ENCODE assay signal across 27 mouse cellular contexts in the genomic region with DNA sequence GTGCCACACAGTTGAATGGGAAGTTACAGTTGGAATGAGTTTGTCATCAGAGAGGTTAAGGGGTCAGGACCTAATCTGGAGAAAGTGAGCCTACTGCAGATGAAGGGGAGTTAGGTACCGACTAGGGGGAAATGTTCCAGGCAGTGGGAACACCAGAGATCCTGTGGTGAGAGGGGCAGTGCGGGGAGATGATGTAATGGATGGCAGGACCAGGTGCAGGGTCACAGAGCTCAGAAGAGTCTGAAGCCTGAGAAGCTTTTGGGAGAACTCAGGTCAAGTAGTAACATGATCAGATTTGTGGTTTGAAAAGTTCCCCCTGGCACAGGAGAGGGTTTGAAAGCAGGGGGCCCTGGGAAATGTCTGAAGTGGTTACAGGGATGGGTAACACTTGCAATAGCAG. TPM values are rescaled to one million over a fixed set of nuclear protein-coding genes. Genes with fewer than 3 reads are reported as not detected.
A peak's percentile ranks its signal among the peaks of the same experiment; 100 is the strongest.
DNase-seq lines count a peak whose midpoint lies in the region; ATAC-seq and TF ChIP-seq lines count a peak whose summit lies in the region.
"Had no signal": no experiment of that assay in that cellular context is flagged by ENCODE, and none has a peak within 500 bp of the region (broad histone marks: within the 10 kb centered on the region; RNA-seq: fewer than 3 reads in every experiment).

No protein-coding gene starts in this region.

- no peak for ATAC-seq in midbrain, embryonic 11.5 days (ENCODE audit: low FRiP score)
- no peak for ATAC-seq in midbrain, embryonic 14.5 days (ENCODE audit: low FRiP score, low TSS enrichment)
- ATAC-seq in forebrain, embryonic 11.5 days (replicated peaks; ENCODE audit: low FRiP score): no peak
- ATAC-seq: activated CD4-positive, CD25-positive, alpha-beta regulatory T cell, adult 4 months; CD4-positive, CD25-positive, alpha-beta regulatory T cell, adult 4 months; forebrain, embryonic 14.5 days; forebrain, embryonic 16.5 days; Patski had no signal

- H3K4me3 ChIP-seq in gastrocnemius, adult 2 months: no peak overlapping the region
- H3K4me3 ChIP-seq in midbrain, embryonic 11.5 days (ENCODE audit: low read depth, low read length): no peak overlapping the region
- H3K4me3 ChIP-seq in midbrain, embryonic 14.5 days (replicated peaks; ENCODE audit: low read depth, low read length): no peak overlapping the region
- no peak overlapping the region for H3K4me3 ChIP-seq in forebrain, embryonic 11.5 days (ENCODE audit: low read depth, low read length)
- H3K4me3 ChIP-seq: embryonic facial prominence, embryonic 13.5 days; embryonic facial prominence, embryonic 15.5 days; erythroblast, embryonic 14.5 days; forebrain, embryonic 12.5 days had no signal

- H3K27ac ChIP-seq in gastrocnemius, adult 2 months: peak overlapping the region; percentile 99
- H3K27ac ChIP-seq in midbrain, embryonic 11.5 days (ENCODE audit: low read depth, low read length): no peak overlapping the region
- H3K27ac ChIP-seq in midbrain, embryonic 14.5 days (replicated peaks; ENCODE audit: low read depth, low read length): no peak overlapping the region
- H3K27ac ChIP-seq in forebrain, embryonic 11.5 days (ENCODE audit: low read depth, low read length): no peak overlapping the region
- H3K27ac ChIP-seq: embryonic facial prominence, embryonic 13.5 days; embryonic facial prominence, embryonic 15.5 days; forebrain, embryonic 12.5 days had no signal

- H3K9ac ChIP-seq in midbrain, embryonic 11.5 days (ENCODE audit: low read length): no peak overlapping the region
- no peak overlapping the region for H3K9ac ChIP-seq in midbrain, embryonic 14.5 days (replicated peaks; ENCODE audit: low read length)
- no peak overlapping the region for H3K9ac ChIP-seq in forebrain, embryonic 11.5 days (ENCODE audit: low read length)
- H3K9ac ChIP-seq: embryonic facial prominence, embryonic 13.5 days; embryonic facial prominence, embryonic 15.5 days; forebrain, embryonic 12.5 days had no signal

- no peaks in the 10 kb centered on the region for H3K36me3 ChIP-seq in midbrain, embryonic 11.5 days (ENCODE audit: control insufficient read depth, insufficient read depth, low read length)
- peaks cover 31% of the 10 kb centered on the region for H3K36me3 ChIP-seq in midbrain, embryonic 14.5 days (ENCODE audit: control insufficient read depth, insufficient read depth, low read length)
- no peaks in the 10 kb centered on the region; the same call in 1 of the 2 replicates for H3K36me3 ChIP-seq in forebrain, embryonic 11.5 days (ENCODE audit: control insufficient read depth, insufficient read depth, low read length)

- no peaks in the 10 kb centered on the region for H3K27me3 ChIP-seq in midbrain, embryonic 11.5 days (ENCODE audit: control insufficient read depth, insufficient read depth, low read length)
- no peaks in the 10 kb centered on the region for H3K27me3 ChIP-seq in midbrain, embryonic 14.5 days (ENCODE audit: control insufficient read depth, insufficient read depth, low read length)
- no peaks in the 10 kb centered on the region for H3K27me3 ChIP-seq in forebrain, embryonic 11.5 days (ENCODE audit: control insufficient read depth, insufficient read depth, low read length)
- H3K27me3 ChIP-seq: CH12.LX; embryonic facial prominence, embryonic 13.5 days; embryonic facial prominence, embryonic 15.5 days; forebrain, embryonic 12.5 days; Patski had no signal

- no peaks in the 10 kb centered on the region for H3K9me3 ChIP-seq in midbrain, embryonic 11.5 days (ENCODE audit: control insufficient read depth, low read length)
- no peaks in the 10 kb centered on the region for H3K9me3 ChIP-seq in midbrain, embryonic 14.5 days (ENCODE audit: control insufficient read depth, low read length)
- H3K9me3 ChIP-seq in forebrain, embryonic 11.5 days (ENCODE audit: control insufficient read depth, low read length): no peaks in the 10 kb centered on the region
- H3K9me3 ChIP-seq: embryonic facial prominence, embryonic 13.5 days; embryonic facial prominence, embryonic 15.5 days; forebrain, embryonic 12.5 days; G1E had no signal

- intact Hi-C loops in gastrocnemius, adult 2 months (cut with DNase I): no loop called here
- intact Hi-C loops in gastrocnemius, postnatal 14 days (cut with DNase I; ENCODE audit: low total_unique reads): no loop called here

- no peak for DNase-seq in gastrocnemius, adult 2 months
- DNase-seq in gastrocnemius, postnatal 14 days: no peak
- DNase-seq in midbrain, embryonic 11.5 days (ENCODE audit: low spot score, missing footprints): peak; percentile 35
- no peak for DNase-seq in midbrain, embryonic 14.5 days
- DNase-seq in fibroblast of lung, adult 2 months (ENCODE audit: low read depth): peak; percentile 7
- DNase-seq in skeletal muscle tissue, adult 2 months (ENCODE audit: low read depth, low spot score): peak; percentile 55
- DNase-seq in right cerebral cortex, postnatal 10 days (ENCODE audit: low spot score in 2 of 2): no peak
- no peak for DNase-seq in forebrain, embryonic 11.5 days (ENCODE audit: low spot score)
- DNase-seq: adrenal gland, adult 8-10 months; adrenal gland, postnatal 14 days; adrenal gland, postnatal 36 days; cerebellum, adult 11-12 months; cerebellum, adult 2 months; cerebellum, postnatal 14 days; cerebellum, postnatal 36 days; embryo, embryonic 11 days had no signal

- H3K4me1 ChIP-seq in midbrain, embryonic 11.5 days (ENCODE audit: control insufficient read depth, insufficient read depth, low read length): peaks cover 7% of the 10 kb centered on the region
- peaks cover 10% of the 10 kb centered on the region for H3K4me1 ChIP-seq in midbrain, embryonic 14.5 days (ENCODE audit: control insufficient read depth, insufficient read depth, low read length)
- H3K4me1 ChIP-seq in forebrain, embryonic 11.5 days (replicated peaks; ENCODE audit: control insufficient read depth, insufficient read depth, low read length): 0 out of 2 replicates have a peak, but pooled peaks cover 7% of the 10 kb centered on the region

- WGBS in midbrain, embryonic 11.5 days: 78% methylated on average over 2 of the region's 2 CpGs
- 75% methylated on average over 2 of the region's 2 CpGs for WGBS in midbrain, embryonic 14.5 days
- 68% methylated on average over 2 of the region's 2 CpGs for WGBS in forebrain, embryonic 11.5 days

- no peak for TF ChIP-seq CTCF in gastrocnemius, adult 2 months (IDR thresholded peaks at IDR 0.05)

- H3K4me2 ChIP-seq in midbrain, embryonic 11.5 days: no peak overlapping the region
- no peak overlapping the region for H3K4me2 ChIP-seq in midbrain, embryonic 14.5 days (ENCODE audit: low read length)
- no peak overlapping the region for H3K4me2 ChIP-seq in forebrain, embryonic 11.5 days (ENCODE audit: low read depth, low read length, severe bottlenecking)
- H3K4me2 ChIP-seq: embryonic facial prominence, embryonic 13.5 days; embryonic facial prominence, embryonic 15.5 days; forebrain, embryonic 12.5 days had no signal

RNA-seq across cellular contexts. Expression of gene Map1lc3a, which starts 4.0 kb away (rescaled TPM):
- total RNA-seq in gastrocnemius, adult 2 months (2021): 100 to 1,000 TPM; 267 to 277 TPM
- 100 to 1,000 TPM; 152 to 162 TPM for total RNA-seq in gastrocnemius, postnatal 14 days (2021)
- 118 and 130 TPM in 2 replicates for polyA plus RNA-seq in midbrain, embryonic 11.5 days (2014; fragmentation: Nextera tagmentation; extraction: Ambion mirVana)
- polyA plus RNA-seq in midbrain, embryonic 14.5 days (2014; fragmentation: Nextera tagmentation; extraction: Ambion mirVana): 435 and 604 TPM in 2 replicates
- polyA plus RNA-seq in forebrain, embryonic 11.5 days (2014; fragmentation: Nextera tagmentation; extraction: Ambion mirVana): 129 and 148 TPM in 2 replicates

RNA-seq across cellular contexts. Expression of gene Dynlrb1, which starts 43.8 kb away (rescaled TPM):
- 100 to 1,000 TPM; 100 to 128 TPM for total RNA-seq in gastrocnemius, adult 2 months (2021)
- 100 to 1,000 TPM; 128 to 129 TPM for total RNA-seq in gastrocnemius, postnatal 14 days (2021)
- 495 and 519 TPM in 2 replicates for polyA plus RNA-seq in midbrain, embryonic 11.5 days (2014; fragmentation: Nextera tagmentation; extraction: Ambion mirVana)
- polyA plus RNA-seq in midbrain, embryonic 14.5 days (2014; fragmentation: Nextera tagmentation; extraction: Ambion mirVana): 698 and 838 TPM in 2 replicates
- polyA plus RNA-seq in forebrain, embryonic 11.5 days (2014; fragmentation: Nextera tagmentation; extraction: Ambion mirVana): 460 and 463 TPM in 2 replicates

Comparison
In these comparisons a context has a peak if more than half of its experiments do, and no peak if none do; other contexts are left out.
1. DNase-seq: peak in midbrain, embryonic 11.5 days (single experiment), fibroblast of lung, adult 2 months (single experiment) and skeletal muscle tissue, adult 2 months (single experiment); none in gastrocnemius, adult 2 months (single experiment), gastrocnemius, postnatal 14 days (single experiment), midbrain, embryonic 14.5 days (single experiment), right cerebral cortex, postnatal 10 days (0 of 2) and forebrain, embryonic 11.5 days (single experiment).